Mouse (Mus musculus) forebrain, embryonic 15.5 days (tissue): Measurements from ENCODE around the gene Sox4. TPM values are rescaled to one million over a fixed set of nuclear protein-coding genes. Genes with fewer than 3 reads are reported as not detected.
A peak's percentile ranks its signal among the peaks of the same experiment; 100 is the strongest.

Source experiments
- ATAC-seq: fragments of 200-750 bp; cut with Nextera tagmentation; replicated peaks from 2 replicates; pipeline ENCODE4 v1.8.0; 2017; ENCODE audit warnings: mild to moderate bottlenecking, moderate TSS enrichment, moderate library complexity
- H3K27ac ChIP-seq: fragments of 300-500 bp; sonication (generic); replicated peaks from 2 replicates; pipeline ENCODE4 v1.5.1; 2015; ENCODE audit warnings: mild to moderate bottlenecking, inconsistent platforms
- H3K27me3 ChIP-seq: fragments of 300-500 bp; sonication (generic); 2 replicates; pipeline ENCODE4 v1.6.1; 2015; ENCODE audit warnings: inconsistent platforms
- H3K36me3 ChIP-seq: fragments of 300-500 bp; sonication (generic); 2 replicates; pipeline ENCODE4 v1.6.1; 2015; ENCODE audit warnings: mild to moderate bottlenecking, inconsistent platforms
- H3K4me1 ChIP-seq: fragments of 300-500 bp; sonication (generic); 2 replicates; pipeline ENCODE4 v1.6.1; 2015; ENCODE audit warnings: inconsistent platforms
- H3K4me2 ChIP-seq: fragments of 300-500 bp; sonication (generic); replicated peaks from 2 replicates; pipeline ENCODE4 v1.6.1; 2015; ENCODE audit warnings: mild to moderate bottlenecking, inconsistent platforms
- H3K4me3 ChIP-seq: fragments of 300-500 bp; sonication (generic); 2 replicates; pipeline ENCODE4 v1.5.1; 2015; ENCODE audit warnings: mild to moderate bottlenecking, inconsistent platforms
- H3K9ac ChIP-seq: fragments of 300-500 bp; sonication (generic); replicated peaks from 2 replicates; pipeline ENCODE4 v1.6.1; 2015; ENCODE audit warnings: mild to moderate bottlenecking, inconsistent platforms
- H3K9me3 ChIP-seq: fragments of 300-500 bp; sonication (generic); 2 replicates; pipeline ENCODE4 v1.6.1; 2016; ENCODE audit warnings: inconsistent platforms
- WGBS: fragments of 180-500 bp; shearing (Covaris S2); methylation state at CpG from one replicate; pipeline ENCODE4 v1.1.7; 2015; ENCODE audit warnings: mixed read lengths; 5-methylcytosine and 5-hydroxymethylcytosine counted together
- polyA plus RNA-seq: library from polyadenylated mRNA; unstranded; fragments of >200 nt; fragmentation: Nextera tagmentation; extraction: Ambion mirVana; gene quantifications from 2 replicates; pipeline ENCODE4 v1.2.1, GENCODE M21; 2015

Gene Sox4
- polyA plus RNA-seq, 1 experiment from 2014 or later = 362 TPM

GRCm38 (mm10) chr13:28941983-28942630, 11.4 kb downstream of the Sox4 start:
- WGBS = 5% methylated on average over 4 of the region's 4 CpGs
- H3K27me3 ChIP-seq = no peaks in the 10 kb centered on the region
- no peak overlapping the region for H3K4me2 ChIP-seq
- H3K9me3 ChIP-seq = no peaks in the 10 kb centered on the region
- H3K27ac ChIP-seq = 0 out of 2 replicates have a peak overlapping the region, but pooled peaks have one; percentile 17
- no peaks in the 10 kb centered on the region; the same call in 1 of the 2 replicates for H3K36me3 ChIP-seq
- H3K9ac ChIP-seq = no peak overlapping the region
- no peak overlapping the region for H3K4me3 ChIP-seq
- ATAC-seq = peak; percentile 47
- H3K4me1 ChIP-seq = peaks cover 19% of the 10 kb centered on the region

GRCm38 (mm10) chr13:28933375-28933774, 20.1 kb downstream of the Sox4 start:
- 83% methylated on average over 8 of the region's 8 CpGs for WGBS
- H3K4me2 ChIP-seq = no peak overlapping the region
- peaks cover 8% of the 10 kb centered on the region for H3K4me1 ChIP-seq
- H3K36me3 ChIP-seq = no peaks in the 10 kb centered on the region
- no peak for ATAC-seq
- no peaks in the 10 kb centered on the region for H3K9me3 ChIP-seq
- H3K27me3 ChIP-seq = no peaks in the 10 kb centered on the region
- H3K4me3 ChIP-seq = no peak overlapping the region
- H3K27ac ChIP-seq = no peak overlapping the region
- no peak overlapping the region for H3K9ac ChIP-seq

GRCm38 (mm10) chr13:28931776-28932175, 21.7 kb downstream of the Sox4 start:
- Histone ChIP-seq H3K9ac (no peak overlapping the region), H3K27me3 (no peaks in the 10 kb centered on the region), H3K27ac (no peak overlapping the region), H3K9me3 (no peaks in the 10 kb centered on the region), H3K4me3 (no peak overlapping the region), H3K36me3 (no peaks in the 10 kb centered on the region), H3K4me1 (peaks cover 8% of the 10 kb centered on the region), H3K4me2 (no peak overlapping the region)
- WGBS = 7% methylated on average over 3 of the region's 3 CpGs
- ATAC-seq = no peak

- ATAC-seq = no peak
- no peaks in the 10 kb centered on the region for H3K9me3 ChIP-seq
- WGBS = 89% methylated on average over 3 of the region's 3 CpGs
These were observed 22.2 kb downstream of the Sox4 start for GRCm38 (mm10) chr13:28931266-28931665.

GRCm38 (mm10) chr13:28930364-28930763, 23.1 kb downstream of the Sox4 start:
- H3K9me3 ChIP-seq = no peaks in the 10 kb centered on the region
- 68% methylated on average over 4 of the region's 4 CpGs for WGBS
- no peaks in the 10 kb centered on the region for H3K27me3 ChIP-seq
- no peak for ATAC-seq
- H3K36me3 ChIP-seq = no peaks in the 10 kb centered on the region
- no peak overlapping the region for H3K27ac ChIP-seq
- no peak overlapping the region for H3K9ac ChIP-seq
- no peak overlapping the region for H3K4me2 ChIP-seq
- H3K4me3 ChIP-seq = no peak overlapping the region
- peaks cover 3% of the 10 kb centered on the region for H3K4me1 ChIP-seq

More at GRCm38 (mm10) chr13:28931266-28931665, 22.2 kb downstream of the Sox4 start:
- Histone ChIP-seq H3K9ac (no peak overlapping the region), H3K4me1 (peaks cover 8% of the 10 kb centered on the region), H3K36me3 (no peaks in the 10 kb centered on the region), H3K4me2 (no peak overlapping the region), H3K4me3 (no peak overlapping the region), H3K27ac (no peak overlapping the region), H3K27me3 (no peaks in the 10 kb centered on the region)

GRCm38 (mm10) chr13:28929936-28930335, 23.6 kb downstream of the Sox4 start:
- H3K9ac ChIP-seq = no peak overlapping the region
- WGBS = 41% methylated on average over 3 of the region's 3 CpGs
- no peak overlapping the region for H3K4me2 ChIP-seq
- no peak overlapping the region for H3K4me3 ChIP-seq
- H3K27ac ChIP-seq = no peak overlapping the region
- H3K36me3 ChIP-seq = no peaks in the 10 kb centered on the region
- no peaks in the 10 kb centered on the region for H3K9me3 ChIP-seq
- ATAC-seq = no peak
- H3K27me3 ChIP-seq = no peaks in the 10 kb centered on the region
- H3K4me1 ChIP-seq = no peaks in the 10 kb centered on the region

- no peak for ATAC-seq
- Histone ChIP-seq H3K4me2 (no peak overlapping the region), H3K4me1 (no peaks in the 10 kb centered on the region), H3K4me3 (no peak overlapping the region), H3K27me3 (no peaks in the 10 kb centered on the region), H3K36me3 (no peaks in the 10 kb centered on the region), H3K27ac (no peak overlapping the region), H3K9me3 (no peaks in the 10 kb centered on the region), H3K9ac (no peak overlapping the region)
- 93% methylated on average over 3 of the region's 3 CpGs for WGBS
These were observed 30.4 kb downstream of the Sox4 start for GRCm38 (mm10) chr13:28923136-28923535.

GRCm38 (mm10) chr13:28917379-28918250, 35.9 kb downstream of the Sox4 start:
- H3K9me3 ChIP-seq = no peaks in the 10 kb centered on the region
- WGBS = 89% methylated on average over 10 of the region's 10 CpGs
- no peaks in the 10 kb centered on the region for H3K36me3 ChIP-seq

GRCm38 (mm10) chr13:28913656-28914055, 39.9 kb downstream of the Sox4 start:
- Histone ChIP-seq H3K4me2 (no peak overlapping the region), H3K27me3 (no peaks in the 10 kb centered on the region), H3K4me1 (no peaks in the 10 kb centered on the region), H3K4me3 (no peak overlapping the region), H3K27ac (no peak overlapping the region), H3K9ac (no peak overlapping the region), H3K9me3 (no peaks in the 10 kb centered on the region), H3K36me3 (no peaks in the 10 kb centered on the region)
- 75% methylated on average over 6 of the region's 6 CpGs for WGBS
- no peak for ATAC-seq

More at GRCm38 (mm10) chr13:28917379-28918250, 35.9 kb downstream of the Sox4 start:
- no peak overlapping the region for H3K4me3 ChIP-seq
- no peaks in the 10 kb centered on the region for H3K4me1 ChIP-seq
- no peak overlapping the region for H3K27ac ChIP-seq
- ATAC-seq = no peak
- H3K9ac ChIP-seq = no peak overlapping the region
- H3K27me3 ChIP-seq = no peaks in the 10 kb centered on the region
- no peak overlapping the region for H3K4me2 ChIP-seq

GRCm38 (mm10) chr13:28906981-28907380, 46.5 kb downstream of the Sox4 start:
- ATAC-seq = no peak
- Histone ChIP-seq H3K27ac (no peak overlapping the region), H3K36me3 (no peaks in the 10 kb centered on the region), H3K4me1 (no peaks in the 10 kb centered on the region), H3K4me2 (no peak overlapping the region), H3K9me3 (no peaks in the 10 kb centered on the region), H3K9ac (no peak overlapping the region), H3K4me3 (no peak overlapping the region), H3K27me3 (no peaks in the 10 kb centered on the region)
- 92% methylated on average over 10 of the region's 10 CpGs for WGBS
